Mouse (Mus musculus) heart, postnatal 0 days (tissue): ENCODE data around the gene Cd2. TPM values are rescaled to one million over a fixed set of nuclear protein-coding genes. Genes with fewer than 3 reads are reported as not detected.

ENCODE experiments used
- ATAC-seq: fragments of 200-750 bp; cut with Nextera tagmentation; 2 replicates; pipeline ENCODE4 v1.8.0; 2017; ENCODE audit warnings: low read depth, moderate number of reproducible peaks, moderate library complexity; ENCODE audit not compliant: insufficient read depth
- DNase-seq: peaks from one replicate; pipeline ENCODE4 v3.0.0-alpha.2; 2016; ENCODE audit warnings: low spot score
- H3K27ac ChIP-seq: fragments of 300-500 bp; sonication (generic); 2 replicates; pipeline ENCODE4 v1.5.1; 2014; ENCODE audit warnings: low read depth, mild to moderate bottlenecking
- H3K27me3 ChIP-seq: fragments of 300-500 bp; sonication (generic); 2 replicates; pipeline ENCODE4 v1.6.1; 2014; ENCODE audit warnings: low read length, mixed read lengths; ENCODE audit not compliant: control insufficient read depth, insufficient read depth
- H3K36me3 ChIP-seq: fragments of 300-500 bp; sonication (generic); replicated peaks from 2 replicates; pipeline ENCODE4 v1.6.1; 2014; ENCODE audit warnings: low read length, mixed read lengths; ENCODE audit not compliant: control insufficient read depth, insufficient read depth
- H3K4me1 ChIP-seq: fragments of 300-500 bp; sonication (generic); 2 replicates; pipeline ENCODE4 v1.6.1; 2014; ENCODE audit warnings: antibody characterized with exemption; ENCODE audit not compliant: control insufficient read depth, insufficient read depth
- H3K4me2 ChIP-seq: fragments of 300-500 bp; sonication (generic); 2 replicates; pipeline ENCODE4 v1.6.1; 2014; ENCODE audit warnings: low read depth, mild to moderate bottlenecking, low read length, moderate library complexity
- H3K4me3 ChIP-seq: fragments of 300-500 bp; sonication (generic); 2 replicates; pipeline ENCODE4 v1.5.1; 2014; ENCODE audit warnings: low read depth, low read length
- H3K9ac ChIP-seq: fragments of 300-500 bp; sonication (generic); replicated peaks from 2 replicates; pipeline ENCODE4 v1.6.1; 2014; ENCODE audit warnings: low read depth, low read length, mixed read lengths
- H3K9me3 ChIP-seq: fragments of 300-500 bp; sonication (generic); replicated peaks from 2 replicates; pipeline ENCODE4 v1.6.1; 2016; ENCODE audit warnings: low read length; ENCODE audit not compliant: control insufficient read depth
- CTCF ChIP-seq: IDR thresholded peaks from 2 replicates; pipeline ENCODE4 v1.5.1; 2016; ENCODE audit warnings: antibody characterized with exemption, control low read depth, low read depth
- EP300 ChIP-seq: IDR thresholded peaks from 2 replicates; pipeline ENCODE4 v1.6.1; 2016; ENCODE audit warnings: antibody characterized with exemption, low read depth
- WGBS: fragments of 180-500 bp; shearing (Covaris S2); extraction: QIAGEN DNeasy Blood & Tissue Kit; methylation state at CpG from one replicate; pipeline ENCODE4 v1.1.7; 2014; 5-methylcytosine and 5-hydroxymethylcytosine counted together
- polyA plus RNA-seq: library from polyadenylated mRNA; unstranded; fragments of >200 nt; fragmentation: Nextera tagmentation; extraction: Ambion mirVana; gene quantifications from 2 replicates; pipeline ENCODE4 v1.2.1, GENCODE M21; 2015
- total RNA-seq: library from RNA; depleted of rRNA; stranded (reverse); fragments of >200 nt; gene quantifications from 2 replicates; pipeline ENCODE4 v1.2.3, GENCODE M21; 2014; ENCODE audit warnings: low replicate concordance; rRNA removed

Cd2 gene
- total and polyA plus RNA-seq, 2 experiments from 2014 or later: not detected

DNA sequence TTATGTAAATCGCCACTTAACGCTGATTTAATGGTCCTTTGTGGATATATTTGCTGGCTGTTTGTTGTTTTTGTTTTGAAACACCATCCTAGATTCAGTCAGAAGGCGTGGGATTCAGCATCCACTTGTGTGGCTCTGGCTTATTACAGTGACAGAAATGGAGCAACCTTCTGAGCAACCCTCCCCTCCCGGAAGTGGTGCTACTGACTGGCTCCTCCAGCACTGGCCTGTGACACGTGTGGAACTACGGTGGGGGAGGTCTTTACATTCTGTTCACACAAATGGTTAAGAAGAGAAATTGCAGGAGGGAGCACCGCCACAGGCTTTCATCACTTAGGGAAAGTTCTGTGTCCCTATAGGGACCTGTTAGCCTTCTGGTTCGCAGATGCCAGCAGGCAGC is 55.2 kb downstream of the Cd2 start:
- no peak for DNase-seq
- H3K4me1 ChIP-seq: no peaks in the 10 kb centered on the region
- no peak for TF ChIP-seq CTCF
- no peak for TF ChIP-seq EP300
- H3K9me3 ChIP-seq: no peaks in the 10 kb centered on the region
- no peak overlapping the region for H3K9ac ChIP-seq
- H3K27me3 ChIP-seq: no peaks in the 10 kb centered on the region
- no peaks in the 10 kb centered on the region for H3K36me3 ChIP-seq
- H3K4me3 ChIP-seq: no peak overlapping the region
- no peak for ATAC-seq
- 56% methylated on average over 8 of the region's 8 CpGs for WGBS
- H3K27ac ChIP-seq: no peak overlapping the region
- no peak overlapping the region for H3K4me2 ChIP-seq

DNA sequence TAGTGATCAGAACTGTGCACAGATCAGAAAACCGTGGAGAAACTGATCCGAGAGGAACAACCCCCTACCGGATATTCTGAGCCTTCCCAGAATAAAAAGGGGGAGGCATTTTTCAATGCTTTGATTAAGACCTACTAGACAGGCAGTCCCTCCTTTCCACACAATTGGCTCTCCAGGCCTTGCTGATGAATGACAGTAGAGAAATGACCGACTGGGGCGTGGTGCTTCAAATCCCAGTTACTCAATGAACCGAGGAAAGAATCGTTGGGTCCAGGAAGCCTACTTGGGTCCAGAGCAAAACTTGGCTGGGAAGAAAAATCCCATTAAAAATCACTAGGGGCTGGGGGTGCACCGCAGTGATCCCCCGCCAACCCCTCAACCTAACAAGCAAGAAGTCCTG is 57.5 kb downstream of the Cd2 start:
- TF ChIP-seq CTCF (no peak), EP300 (no peak)
- Histone ChIP-seq H3K4me3 (no peak overlapping the region), H3K9ac (no peak overlapping the region), H3K9me3 (no peaks in the 10 kb centered on the region), H3K36me3 (no peaks in the 10 kb centered on the region), H3K27me3 (no peaks in the 10 kb centered on the region), H3K4me2 (no peak overlapping the region), H3K4me1 (no peaks in the 10 kb centered on the region), H3K27ac (no peak overlapping the region)
- WGBS: 85% methylated on average over 9 of the region's 9 CpGs
- DNase-seq (no peak), ATAC-seq (no peak)

DNA sequence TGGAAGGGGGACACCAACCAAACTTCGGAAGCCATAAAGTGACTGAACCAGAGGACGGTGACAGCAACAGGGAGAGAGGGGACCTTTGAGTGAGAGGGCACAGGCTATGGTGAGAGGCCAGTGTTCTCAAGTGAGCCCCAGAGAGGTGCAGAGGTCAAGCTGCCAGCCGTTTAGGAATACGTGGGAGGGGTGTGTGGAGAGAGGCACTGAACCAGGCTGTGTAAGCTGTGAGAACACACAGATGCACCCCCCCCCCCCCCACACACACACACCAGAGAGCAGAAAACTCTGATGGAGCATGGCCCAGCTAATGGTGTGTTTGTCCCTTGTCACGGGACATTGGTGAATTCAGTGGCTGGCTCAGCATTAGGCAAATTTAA is 58.2 kb downstream of the Cd2 start:
- ATAC-seq (no peak), DNase-seq (no peak)
- no peaks in the 10 kb centered on the region for H3K9me3 ChIP-seq
- no peaks in the 10 kb centered on the region for H3K36me3 ChIP-seq
- no peaks in the 10 kb centered on the region for H3K4me1 ChIP-seq
- no peaks in the 10 kb centered on the region for H3K27me3 ChIP-seq
- TF ChIP-seq CTCF (no peak), EP300 (no peak)
- H3K27ac ChIP-seq: no peak overlapping the region
- H3K4me2 ChIP-seq: no peak overlapping the region
- 60% methylated on average over 5 of the region's 5 CpGs for WGBS
- H3K9ac ChIP-seq: no peak overlapping the region
- no peak overlapping the region for H3K4me3 ChIP-seq

DNA sequence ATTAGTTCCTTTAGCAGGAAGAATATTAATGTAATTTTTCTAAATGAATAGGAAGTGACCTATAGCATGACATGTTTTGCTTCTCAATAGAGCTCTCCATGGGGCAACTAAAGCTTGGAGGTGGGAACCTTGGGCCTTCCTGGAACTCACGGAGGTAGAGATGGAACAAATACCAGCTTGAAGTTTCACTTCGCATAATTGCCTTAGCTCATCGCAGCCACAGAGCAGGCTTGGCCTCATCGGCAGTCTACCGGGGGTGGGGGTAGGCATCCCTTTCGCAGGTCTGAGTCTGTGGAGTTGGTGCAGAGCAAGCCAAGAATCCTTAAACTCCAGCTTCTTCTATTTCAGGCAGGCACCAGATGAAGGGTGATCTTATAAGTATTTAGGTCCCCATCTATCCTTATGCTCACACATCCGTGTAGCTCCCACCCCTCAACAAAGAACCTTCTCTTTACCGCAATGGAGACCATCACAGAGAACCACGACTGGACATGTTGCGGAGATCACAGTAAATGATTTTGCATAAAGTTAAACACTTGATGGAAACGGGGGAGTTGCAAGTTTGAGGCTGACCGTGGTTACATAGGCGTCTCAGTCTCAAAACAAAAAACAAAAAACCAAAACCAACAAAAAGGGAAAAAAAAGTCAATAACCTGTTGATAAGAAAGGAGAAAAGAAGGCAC is 58.7 kb downstream of the Cd2 start:
- 84% methylated on average over 13 of the region's 13 CpGs for WGBS
- no peak overlapping the region for H3K27ac ChIP-seq
- H3K4me2 ChIP-seq: no peak overlapping the region
- no peaks in the 10 kb centered on the region for H3K27me3 ChIP-seq
- no peaks in the 10 kb centered on the region for H3K9me3 ChIP-seq
- DNase-seq (no peak), ATAC-seq (no peak)
- H3K4me1 ChIP-seq: no peaks in the 10 kb centered on the region
- TF ChIP-seq CTCF: no peak
- no peak overlapping the region for H3K9ac ChIP-seq
- H3K4me3 ChIP-seq: no peak overlapping the region
- H3K36me3 ChIP-seq: no peaks in the 10 kb centered on the region

DNA sequence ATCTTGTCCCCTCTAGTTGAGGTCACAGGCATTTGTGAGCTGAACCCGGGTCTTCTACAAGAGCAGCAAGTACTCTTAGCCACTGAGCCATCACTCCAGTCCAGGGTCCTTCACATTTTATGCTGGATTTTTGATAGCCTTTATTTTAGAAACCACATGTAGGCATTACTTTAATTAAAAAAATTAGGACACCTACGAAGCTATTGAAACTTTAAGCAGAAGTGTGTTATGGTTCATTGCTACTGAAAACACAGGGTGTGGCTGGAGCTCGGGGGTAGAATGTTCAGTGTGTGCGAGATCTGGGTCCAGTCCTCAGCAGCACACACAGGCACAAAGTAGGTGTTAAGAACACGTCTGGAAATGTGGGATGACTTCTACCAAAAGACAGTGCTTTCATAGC is 59.7 kb downstream of the Cd2 start:
- Histone ChIP-seq H3K36me3 (no peaks in the 10 kb centered on the region), H3K27ac (no peak overlapping the region), H3K4me3 (no peak overlapping the region), H3K9me3 (no peaks in the 10 kb centered on the region), H3K4me1 (no peaks in the 10 kb centered on the region), H3K4me2 (no peak overlapping the region), H3K27me3 (no peaks in the 10 kb centered on the region), H3K9ac (no peak overlapping the region)
- no peak for TF ChIP-seq EP300
- no peak for TF ChIP-seq CTCF
- 75% methylated on average over 5 of the region's 5 CpGs for WGBS
- DNase-seq (no peak), ATAC-seq (no peak)

Other genes starting within 250 kb of the Cd2 start
- gene Ptgfrn, start 177.7 kb downstream of the Cd2 start, total RNA-seq: 61.5 and 74.4 TPM in 2 replicates
- gene Ptgfrn, start 177.7 kb downstream of the Cd2 start, polyA plus RNA-seq: 4.6 and 5.2 TPM in 2 replicates
- gene Igsf3, start 89.1 kb upstream of the Cd2 start, total RNA-seq: 23.9 and 27.1 TPM in 2 replicates
- 16.6 and 18.0 TPM in 2 replicates for gene Igsf3, start 89.1 kb upstream of the Cd2 start, polyA plus RNA-seq